Mouse (Mus musculus) testis, adult 2 months (tissue): Measurements from ENCODE around the gene Mat1a. TPM values are rescaled to one million over a fixed set of nuclear protein-coding genes. Genes with fewer than 3 reads are reported as not detected.
A peak's percentile ranks its signal among the peaks of the same experiment; 100 is the strongest.

Experiments used
- H3K27ac ChIP-seq: fragments of 200-500 bp; 2 replicates; pipeline ENCODE4 v1.5.1; 2012; ENCODE audit warnings: low read depth, low read length; ENCODE audit not compliant: control insufficient read depth, insufficient read depth
- H3K27me3 ChIP-seq: fragments of 200-500 bp; 2 replicates; pipeline ENCODE4 v1.6.1; 2012; ENCODE audit warnings: mild to moderate bottlenecking, low read length, moderate library complexity; ENCODE audit not compliant: control insufficient read depth, insufficient read depth
- H3K36me3 ChIP-seq: fragments of 200-500 bp; 2 replicates; pipeline ENCODE4 v1.6.1; 2012; ENCODE audit warnings: mild to moderate bottlenecking, low read length; ENCODE audit not compliant: control insufficient read depth, insufficient read depth
- H3K4me1 ChIP-seq: fragments of 200-500 bp; 2 replicates; pipeline ENCODE4 v1.6.1; 2012; ENCODE audit warnings: low read length; ENCODE audit not compliant: control insufficient read depth, insufficient read depth
- H3K4me3 ChIP-seq: fragments of 200-500 bp; 2 replicates; pipeline ENCODE4 v1.5.1; 2012; ENCODE audit warnings: low read depth, mild to moderate bottlenecking, low read length, moderate library complexity, mixed read lengths; ENCODE audit not compliant: control insufficient read depth
- CTCF ChIP-seq: fragments of 200-500 bp; IDR thresholded peaks from 2 replicates; pipeline ENCODE4 v1.5.1; 2012; ENCODE audit warnings: low read depth, mild to moderate bottlenecking, inconsistent platforms, low read length, moderate library complexity; ENCODE audit not compliant: control insufficient read depth, insufficient read depth, insufficient replicate concordance
- POLR2A ChIP-seq: fragments of 200-500 bp; IDR thresholded peaks from 2 replicates; pipeline ENCODE4 v1.6.1; 2012; ENCODE audit warnings: low read depth, mild to moderate bottlenecking, inconsistent platforms, low read length, moderate library complexity; ENCODE audit not compliant: control insufficient read depth
- polyA plus RNA-seq: library from polyadenylated mRNA; depleted of rRNA; stranded (reverse); fragments of >200 nt; gene quantifications from 2 replicates; pipeline ENCODE4 v1.2.3, GENCODE M21; 2012

The Mat1a gene
- polyA plus RNA-seq, 1 experiment, result 0.16 TPM

DNA sequence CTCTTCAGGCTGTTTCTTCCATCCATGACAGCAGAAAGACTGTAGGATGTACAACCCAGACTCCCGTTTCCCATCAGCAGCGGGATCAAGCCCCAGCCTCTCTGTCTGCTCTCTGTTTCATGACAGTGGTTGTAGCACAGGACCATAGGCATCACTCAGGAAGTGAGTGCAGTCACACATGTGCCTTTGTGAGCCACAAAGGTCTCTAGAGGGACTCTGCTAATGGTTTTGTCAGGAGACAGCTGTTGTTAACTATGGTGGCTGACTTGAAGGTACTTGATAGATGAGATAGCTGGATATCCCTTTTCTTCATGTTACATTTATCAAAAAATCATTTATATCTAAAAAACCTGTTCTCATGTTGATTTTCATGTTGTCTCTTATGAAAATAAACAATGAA, 22.4 kb upstream of the Mat1a start:
- Histone ChIP-seq H3K4me3 (no peak overlapping the region), H3K4me1 (no peaks in the 10 kb centered on the region), H3K27ac (no peak overlapping the region), H3K27me3 (no peaks in the 10 kb centered on the region), H3K36me3 (no peaks in the 10 kb centered on the region)
- no peak for TF ChIP-seq POLR2A
- no peak for TF ChIP-seq CTCF

DNA sequence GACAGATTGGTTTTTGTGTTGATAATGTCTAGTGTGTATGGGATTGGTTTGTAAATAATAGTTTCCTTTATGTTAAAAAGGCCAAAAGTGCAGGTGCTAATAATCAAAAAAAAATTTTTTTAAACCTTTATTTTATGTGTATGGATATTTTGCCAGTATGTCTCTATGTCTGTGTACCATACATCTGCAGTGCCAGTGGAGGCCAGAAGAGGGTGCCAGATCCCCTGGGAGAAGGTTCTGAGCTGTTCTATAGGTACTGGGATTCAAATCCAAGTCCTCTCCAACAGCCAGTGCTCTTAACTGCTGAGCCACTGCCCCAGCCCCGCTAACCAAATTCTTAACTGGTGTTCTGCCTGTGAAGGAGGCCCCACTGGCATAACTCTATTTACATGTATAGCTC, 17.3 kb upstream of the Mat1a start:
- Histone ChIP-seq H3K27ac (no peak overlapping the region), H3K36me3 (no peaks in the 10 kb centered on the region), H3K27me3 (no peaks in the 10 kb centered on the region), H3K4me3 (no peak overlapping the region), H3K4me1 (no peaks in the 10 kb centered on the region)
- TF ChIP-seq POLR2A (no peak), CTCF (0 out of 2 replicates have a peak, but pooled peaks have one; percentile 10)

DNA sequence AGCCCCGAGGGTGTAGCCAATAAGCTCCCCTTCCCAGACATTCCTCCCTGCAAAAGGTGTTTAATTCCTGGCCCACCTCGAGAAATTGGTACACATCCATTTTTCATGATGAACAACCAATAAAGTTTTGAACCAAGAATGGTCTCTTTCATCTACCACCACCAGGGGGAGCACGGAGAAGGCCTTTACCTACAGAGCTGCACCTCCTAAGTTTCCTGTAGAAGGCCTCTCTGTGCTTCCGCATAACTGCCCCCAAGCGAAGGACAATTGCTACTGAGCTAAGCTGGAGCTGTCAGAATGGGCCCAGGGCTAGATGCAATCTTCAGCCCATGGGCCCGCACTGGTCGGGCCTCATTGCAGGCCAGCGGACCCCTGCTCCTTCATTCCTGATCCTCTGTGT, 14.1 kb upstream of the Mat1a start:
- H3K27ac ChIP-seq, result no peak overlapping the region
- no peak overlapping the region for H3K4me3 ChIP-seq
- no peak for TF ChIP-seq CTCF
- no peak for TF ChIP-seq POLR2A

DNA sequence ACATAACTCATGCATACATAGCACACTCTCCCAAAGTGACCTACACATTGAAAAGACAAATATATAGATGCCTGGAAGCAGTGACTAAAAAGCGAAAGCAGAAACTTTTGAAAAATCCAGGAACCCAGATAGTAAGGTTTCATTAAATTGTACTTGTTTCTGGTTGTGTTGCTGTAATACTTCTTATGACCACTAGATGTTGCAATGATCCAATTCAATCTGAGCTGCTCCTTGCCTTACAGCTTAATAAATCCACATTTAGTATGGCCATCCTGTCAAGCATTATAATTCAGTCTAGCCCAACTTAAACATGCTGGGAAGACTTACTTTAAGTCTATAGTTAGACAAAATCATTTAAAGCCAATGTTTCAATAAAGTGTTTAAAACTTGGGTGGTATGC, 10.7 kb upstream of the Mat1a start:
- Histone ChIP-seq H3K27ac (no peak overlapping the region), H3K4me1 (no peaks in the 10 kb centered on the region), H3K36me3 (no peaks in the 10 kb centered on the region), H3K27me3 (no peaks in the 10 kb centered on the region), H3K4me3 (no peak overlapping the region)
- TF ChIP-seq CTCF, result peak; percentile 15; the same call in 1 of the 2 replicates
- no peak for TF ChIP-seq POLR2A

More for the DNA sequence above, 14.1 kb upstream of the Mat1a start:
- Histone ChIP-seq H3K36me3 (no peaks in the 10 kb centered on the region), H3K4me1 (no peaks in the 10 kb centered on the region), H3K27me3 (no peaks in the 10 kb centered on the region)

DNA sequence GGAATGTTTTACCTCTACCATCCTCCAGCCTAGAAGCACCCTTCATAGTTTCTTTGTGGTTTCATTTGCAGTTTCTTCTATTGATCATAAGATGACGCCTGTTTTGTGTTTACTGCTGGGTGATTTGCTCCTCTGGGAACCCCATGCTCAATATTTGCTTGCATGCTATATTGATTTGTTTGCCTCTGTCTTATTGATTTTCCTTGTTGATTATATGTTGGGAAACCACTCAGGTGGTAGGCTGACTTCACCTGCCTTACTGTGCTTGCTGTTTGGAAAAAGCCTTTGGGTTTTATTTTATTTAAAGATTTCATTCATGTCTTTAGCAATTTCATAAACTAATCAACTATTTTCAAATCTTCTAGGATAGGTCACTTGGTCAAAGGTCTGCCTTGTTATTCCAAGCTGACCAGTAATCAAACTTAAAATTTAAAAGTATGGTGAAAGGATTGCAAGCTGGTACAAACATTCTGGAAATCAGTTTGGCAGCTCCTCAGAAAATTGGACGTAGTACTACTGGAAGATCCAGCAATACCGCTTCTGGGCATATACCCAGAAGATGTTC, 8.5 kb upstream of the Mat1a start:
- H3K4me3 ChIP-seq, result no peak overlapping the region
- TF ChIP-seq POLR2A (no peak), CTCF (no peak)
- no peaks in the 10 kb centered on the region for H3K27me3 ChIP-seq
- H3K36me3 ChIP-seq, result no peaks in the 10 kb centered on the region
- no peak overlapping the region for H3K27ac ChIP-seq
- H3K4me1 ChIP-seq, result no peaks in the 10 kb centered on the region

DNA sequence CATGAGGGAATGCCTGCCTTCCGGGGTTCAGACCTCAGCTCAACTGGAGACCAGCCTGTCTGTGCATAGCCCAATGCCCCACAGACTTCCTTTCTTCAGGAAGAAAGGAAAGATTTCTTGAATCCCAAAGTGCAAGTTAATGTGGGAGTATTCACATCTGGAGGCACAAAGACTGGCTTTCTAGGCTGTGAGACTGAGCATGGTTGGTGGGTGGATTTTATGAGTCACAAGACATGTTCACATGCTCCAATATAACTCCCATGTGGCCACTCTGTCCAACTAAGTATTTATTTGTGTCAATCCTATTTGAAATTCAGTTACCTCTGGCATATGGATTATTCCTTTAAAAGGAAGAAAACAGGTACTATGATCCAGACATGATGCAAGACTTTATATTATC, 6.1 kb upstream of the Mat1a start:
- no peaks in the 10 kb centered on the region for H3K36me3 ChIP-seq
- no peak overlapping the region for H3K4me3 ChIP-seq
- H3K27ac ChIP-seq, result no peak overlapping the region
- no peaks in the 10 kb centered on the region for H3K27me3 ChIP-seq
- H3K4me1 ChIP-seq, result no peaks in the 10 kb centered on the region
- no peak for TF ChIP-seq POLR2A
- no peak for TF ChIP-seq CTCF

DNA sequence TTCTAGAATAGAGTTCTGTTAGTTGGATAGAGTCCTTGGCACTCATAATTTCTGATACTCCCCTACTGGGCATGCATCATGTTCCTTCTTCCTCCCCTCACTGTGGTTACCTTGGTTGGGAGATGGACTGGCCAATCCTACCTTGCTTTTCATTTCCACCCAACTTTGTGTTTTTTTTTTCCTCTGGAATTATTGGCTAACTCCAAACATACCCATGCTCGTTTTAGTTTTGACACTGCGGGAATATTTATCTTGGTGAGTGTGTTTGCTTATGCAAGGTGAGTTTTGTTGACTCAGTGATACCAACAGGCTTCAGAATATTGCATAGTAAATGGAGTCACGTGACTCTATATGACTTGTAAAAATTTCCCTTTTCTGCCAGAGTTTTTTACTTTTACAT, 4.1 kb upstream of the Mat1a start:
- Histone ChIP-seq H3K27me3 (no peaks in the 10 kb centered on the region), H3K4me1 (peaks cover 2% of the 10 kb centered on the region; the same call in 1 of the 2 replicates), H3K27ac (no peak overlapping the region), H3K4me3 (no peak overlapping the region), H3K36me3 (no peaks in the 10 kb centered on the region)
- TF ChIP-seq CTCF (no peak), POLR2A (no peak)

DNA sequence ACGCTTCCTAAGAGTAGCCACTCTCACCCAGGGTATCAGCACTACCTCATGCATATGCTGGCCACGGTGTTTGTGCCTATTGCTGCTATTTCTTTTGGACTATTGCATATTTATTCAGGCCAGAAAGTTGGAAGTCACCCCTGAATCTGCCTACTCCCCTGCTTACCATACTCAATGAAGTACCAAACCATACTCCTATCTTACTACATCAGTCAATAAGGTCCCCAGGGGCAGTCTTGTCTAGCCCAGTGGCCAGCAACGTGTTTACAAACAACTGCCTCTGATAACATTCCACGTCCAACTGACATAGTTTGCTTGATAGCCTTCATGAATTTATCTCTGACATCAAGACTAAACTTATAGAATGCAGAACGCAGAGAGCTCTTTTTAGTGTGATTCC, 3.6 kb upstream of the Mat1a start:
- TF ChIP-seq CTCF (no peak), POLR2A (no peak)
- no peaks in the 10 kb centered on the region for H3K27me3 ChIP-seq
- peaks cover 2% of the 10 kb centered on the region; the same call in 1 of the 2 replicates for H3K4me1 ChIP-seq
- H3K36me3 ChIP-seq, result no peaks in the 10 kb centered on the region
- no peak overlapping the region for H3K4me3 ChIP-seq
- no peak overlapping the region for H3K27ac ChIP-seq
